Mouse (Mus musculus) heart, postnatal 0 days (tissue): ENCODE results near the gene Cfap97d1.

ENCODE experiments used
- CTCF ChIP-seq: IDR thresholded peaks from 2 replicates; pipeline ENCODE4 v1.5.1; 2016; ENCODE audit warnings: antibody characterized with exemption, control low read depth, low read depth
- EP300 ChIP-seq: IDR thresholded peaks from 2 replicates; pipeline ENCODE4 v1.6.1; 2016; ENCODE audit warnings: antibody characterized with exemption, low read depth

DNA sequence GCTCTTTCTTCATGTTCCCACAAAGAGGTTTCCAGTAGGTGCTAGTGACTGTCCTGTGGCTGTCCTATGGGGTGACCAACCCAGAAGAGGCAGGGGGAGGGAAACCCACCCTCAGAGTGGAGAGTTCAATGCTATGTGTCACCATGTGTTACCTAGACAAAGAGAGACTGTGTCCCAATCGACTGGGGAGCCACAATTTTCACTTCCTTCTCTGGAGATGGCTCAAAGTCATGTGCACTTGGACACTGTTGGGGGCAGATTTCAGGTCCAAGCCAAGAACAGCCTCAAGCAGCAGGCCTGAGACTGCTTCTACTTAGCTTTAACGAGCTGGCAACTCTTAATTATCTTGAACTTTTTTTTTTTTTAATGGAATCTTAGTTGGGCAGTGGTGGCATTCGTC, 12.0 kb upstream of the Cfap97d1 start:
- TF ChIP-seq CTCF (no peak), EP300 (no peak)
